18 mouse cellular contexts compared by ENCODE assay signal in the genomic region with DNA sequence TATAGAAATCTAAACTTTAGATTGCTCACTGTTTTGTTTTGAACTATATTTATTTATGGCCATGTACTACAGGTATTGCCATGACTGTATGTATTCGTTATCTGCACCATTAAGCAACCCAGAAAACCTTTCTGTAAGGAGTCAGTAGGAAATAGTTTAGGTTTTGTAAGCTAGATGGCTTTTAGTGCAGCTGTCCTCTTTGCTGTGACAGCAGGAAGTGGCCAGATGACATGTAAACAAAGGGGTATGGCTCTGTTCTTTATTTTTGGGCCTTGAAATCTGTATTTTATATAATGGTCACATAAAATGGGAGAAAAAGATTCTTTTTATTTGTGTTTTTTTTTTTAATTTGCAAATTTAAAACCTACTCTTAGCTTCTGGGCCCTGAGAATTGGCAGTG.
"Had no signal": no experiment of that assay in that cellular context is flagged by ENCODE, and none has a peak within 500 bp of the region (broad histone marks: within the 10 kb centered on the region; RNA-seq: fewer than 3 reads in every experiment).

No protein-coding gene starts in this region.

- ATAC-seq: liver, postnatal 0 days; midbrain, embryonic 15.5 days had no signal

- DNase-seq: kidney, adult 9 months; kidney, postnatal 14 days; kidney, postnatal 4 days; left cerebral cortex, postnatal 4 days; liver, postnatal 0 days; lung, postnatal 14 days; lung, postnatal 4 days; retina, postnatal 1 day; thymus, adult 18-20 months; thymus, postnatal 36 days had no signal

- H3K36me3 ChIP-seq: limb, embryonic 12.5 days; limb, embryonic 15.5 days; midbrain, embryonic 12.5 days; midbrain, embryonic 15.5 days; neural tube, embryonic 12.5 days; neural tube, embryonic 15.5 days had no signal

- H3K4me1 ChIP-seq: midbrain, embryonic 12.5 days; midbrain, embryonic 15.5 days; neural tube, embryonic 15.5 days had no signal

- H3K27me3 ChIP-seq: limb, embryonic 12.5 days; limb, embryonic 15.5 days; midbrain, embryonic 12.5 days; midbrain, embryonic 15.5 days; neural tube, embryonic 12.5 days; neural tube, embryonic 15.5 days had no signal

- H3K4me3 ChIP-seq: limb, embryonic 12.5 days; limb, embryonic 15.5 days; midbrain, embryonic 12.5 days; midbrain, embryonic 15.5 days; neural tube, embryonic 12.5 days; neural tube, embryonic 15.5 days had no signal

- H3K9me3 ChIP-seq: limb, embryonic 12.5 days; limb, embryonic 15.5 days; midbrain, embryonic 12.5 days; midbrain, embryonic 15.5 days; neural tube, embryonic 12.5 days; neural tube, embryonic 15.5 days had no signal

- H3K27ac ChIP-seq: limb, embryonic 12.5 days; limb, embryonic 15.5 days; liver, embryonic 14.5 days; midbrain, embryonic 12.5 days; midbrain, embryonic 15.5 days; neural tube, embryonic 12.5 days; neural tube, embryonic 15.5 days had no signal

- H3K4me2 ChIP-seq: limb, embryonic 12.5 days; limb, embryonic 15.5 days; liver, embryonic 11.5 days; midbrain, embryonic 12.5 days; midbrain, embryonic 15.5 days; neural tube, embryonic 12.5 days; neural tube, embryonic 15.5 days had no signal

- H3K9ac ChIP-seq: limb, embryonic 12.5 days; limb, embryonic 15.5 days; liver, embryonic 14.5 days; liver, postnatal 0 days; midbrain, embryonic 12.5 days; midbrain, embryonic 15.5 days; neural tube, embryonic 12.5 days; neural tube, embryonic 15.5 days had no signal
